Mouse (Mus musculus): Measurements from ENCODE around the gene Rps8. TPM values are rescaled to one million over a fixed set of nuclear protein-coding genes. Genes with fewer than 3 reads are reported as not detected.
A peak's percentile ranks its signal among the peaks of the same experiment; 100 is the strongest.

Rps8 gene
- polyA plus RNA-seq, 1 experiment = 258 TPM

- 29% methylated on average over 6 of the region's 6 CpGs for WGBS
- H3K27me3 ChIP-seq (ENCODE audit: control insufficient read depth, insufficient read depth, low read length) = no peaks in the 10 kb centered on the region
- H3K4me1 ChIP-seq (ENCODE audit: control insufficient read depth, insufficient read depth, insufficient read length, low read length) = no peaks in the 10 kb centered on the region
- peak overlapping the region; percentile 77 for H3K4me3 ChIP-seq (ENCODE audit: low read depth, low read length)
- TF ChIP-seq CTCF (IDR thresholded peaks at IDR 0.05; ENCODE audit: extremely low read depth, insufficient read length, insufficient replicate concordance, low read depth, low read length) (no peak), POLR2A (IDR thresholded peaks at IDR 0.05; ENCODE audit: low read depth, low read length) (no peak)
- peaks cover 32% of the 10 kb centered on the region for H3K36me3 ChIP-seq (ENCODE audit: control insufficient read depth, insufficient read depth, low read length)
- H3K27ac ChIP-seq (ENCODE audit: insufficient read depth, low read depth, low read length) = no peak overlapping the region
Measured at GRCm38 (mm10) chr4:117156372-117156771, 329 bp upstream of the Rps8 start.

DNA sequence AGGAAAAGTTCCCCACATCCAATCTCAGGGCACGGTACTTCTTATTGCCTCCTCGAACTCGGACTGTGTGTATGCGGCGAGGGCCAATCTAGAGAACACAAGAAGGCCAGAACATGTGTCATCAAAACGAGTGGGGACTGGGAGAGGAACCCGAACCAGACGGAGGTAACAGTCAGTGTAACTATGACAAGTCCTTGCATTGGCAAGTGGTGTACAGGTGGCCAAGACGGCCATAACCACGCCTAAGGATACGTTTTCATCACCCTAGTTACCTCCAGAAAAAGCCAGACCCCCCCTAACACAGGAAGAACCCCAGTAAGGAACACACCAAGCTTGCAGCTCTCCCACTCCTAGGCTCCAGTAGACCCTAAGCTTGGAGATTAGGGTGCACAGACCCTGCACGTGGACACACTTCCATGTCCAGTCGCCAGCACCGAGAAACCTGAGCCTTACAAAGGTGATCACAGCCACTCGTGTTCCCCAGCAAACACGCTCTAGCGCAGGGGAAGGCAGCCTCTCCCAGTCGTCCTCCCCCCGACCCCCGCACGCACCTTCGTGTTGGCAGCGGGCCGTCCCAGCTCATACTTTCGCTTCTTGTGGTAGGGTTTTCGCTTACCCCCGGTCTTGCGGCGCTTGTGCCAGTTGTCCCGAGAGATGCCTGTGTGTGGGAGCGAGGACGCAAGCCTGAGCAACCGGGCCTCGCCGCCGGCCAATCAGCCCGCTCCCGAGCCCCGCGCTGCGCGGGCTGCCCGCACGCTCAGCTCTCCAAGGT is 837 bp downstream of the Rps8 start:
- peak overlapping the region; percentile 77 for H3K4me3 ChIP-seq (ENCODE audit: low read depth, low read length)
- H3K4me1 ChIP-seq (ENCODE audit: control insufficient read depth, insufficient read depth, insufficient read length, low read length) = no peaks in the 10 kb centered on the region
- H3K36me3 ChIP-seq (ENCODE audit: control insufficient read depth, insufficient read depth, low read length) = peaks cover 42% of the 10 kb centered on the region
- WGBS = under 1% methylated on average over 44 of the region's 44 CpGs
- peak overlapping the region; percentile 55 for H3K27ac ChIP-seq (ENCODE audit: insufficient read depth, low read depth, low read length)
- H3K27me3 ChIP-seq (ENCODE audit: control insufficient read depth, insufficient read depth, low read length) = no peaks in the 10 kb centered on the region
- TF ChIP-seq CTCF (IDR thresholded peaks at IDR 0.05; ENCODE audit: extremely low read depth, insufficient read length, insufficient replicate concordance, low read depth, low read length) (no peak), POLR2A (IDR thresholded peaks at IDR 0.05; ENCODE audit: low read depth, low read length) (no peak)

GRCm38 (mm10) chr4:117152714-117153113 is 3.3 kb downstream of the Rps8 start:
- no peak overlapping the region for H3K4me3 ChIP-seq (ENCODE audit: low read depth, low read length)
- no peak overlapping the region for H3K27ac ChIP-seq (ENCODE audit: insufficient read depth, low read depth, low read length)
- no peaks in the 10 kb centered on the region for H3K4me1 ChIP-seq (ENCODE audit: control insufficient read depth, insufficient read depth, insufficient read length, low read length)
- H3K27me3 ChIP-seq (ENCODE audit: control insufficient read depth, insufficient read depth, low read length) = no peaks in the 10 kb centered on the region
- H3K36me3 ChIP-seq (ENCODE audit: control insufficient read depth, insufficient read depth, low read length) = peaks cover 40% of the 10 kb centered on the region
- TF ChIP-seq POLR2A (IDR thresholded peaks at IDR 0.05; ENCODE audit: low read depth, low read length) = no peak
- no peak for TF ChIP-seq CTCF (IDR thresholded peaks at IDR 0.05; ENCODE audit: extremely low read depth, insufficient read length, insufficient replicate concordance, low read depth, low read length)
- 31% methylated on average over 5 of the region's 5 CpGs for WGBS

- H3K4me3 ChIP-seq (ENCODE audit: low read depth, low read length) = no peak overlapping the region
- H3K36me3 ChIP-seq (ENCODE audit: control insufficient read depth, insufficient read depth, low read length) = peaks cover 40% of the 10 kb centered on the region
- 63% methylated on average over 1 of the region's 1 CpGs for WGBS
- no peaks in the 10 kb centered on the region for H3K4me1 ChIP-seq (ENCODE audit: control insufficient read depth, insufficient read depth, insufficient read length, low read length)
- TF ChIP-seq POLR2A (IDR thresholded peaks at IDR 0.05; ENCODE audit: low read depth, low read length) = no peak
- TF ChIP-seq CTCF (IDR thresholded peaks at IDR 0.05; ENCODE audit: extremely low read depth, insufficient read length, insufficient replicate concordance, low read depth, low read length) = no peak
- no peaks in the 10 kb centered on the region for H3K27me3 ChIP-seq (ENCODE audit: control insufficient read depth, insufficient read depth, low read length)
- no peak overlapping the region for H3K27ac ChIP-seq (ENCODE audit: insufficient read depth, low read depth, low read length)
Measured at GRCm38 (mm10) chr4:117151416-117151815, 4.6 kb downstream of the Rps8 start.

DNA sequence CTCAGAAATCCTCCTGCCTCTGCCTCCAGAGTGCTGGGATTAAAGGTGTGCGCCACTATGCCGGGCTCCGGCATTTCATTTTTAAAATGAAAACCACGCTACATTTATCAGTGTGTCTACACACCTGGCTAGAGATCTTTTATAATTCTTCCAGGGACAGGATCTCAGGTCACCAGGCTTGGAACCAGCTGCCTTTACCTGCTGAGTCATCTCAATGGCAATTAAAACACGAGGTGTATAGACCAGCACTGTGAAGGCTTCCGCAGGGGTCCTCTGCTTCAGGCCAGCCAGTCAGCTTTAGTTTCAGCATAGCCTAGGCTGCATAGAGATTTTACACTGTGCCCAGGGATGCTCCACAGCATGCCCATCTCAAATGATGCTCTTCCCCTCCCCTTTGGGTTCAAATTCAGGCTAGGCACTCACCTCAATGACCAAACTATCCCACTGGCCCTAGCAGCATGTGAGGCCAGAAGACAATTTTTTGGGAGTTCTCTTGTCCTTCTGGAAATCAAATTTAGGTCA is 5.8 kb downstream of the Rps8 start:
- 76% methylated on average over 6 of the region's 6 CpGs for WGBS
- H3K27me3 ChIP-seq (ENCODE audit: control insufficient read depth, insufficient read depth, low read length) = no peaks in the 10 kb centered on the region
- no peaks in the 10 kb centered on the region for H3K4me1 ChIP-seq (ENCODE audit: control insufficient read depth, insufficient read depth, insufficient read length, low read length)
- no peak for TF ChIP-seq POLR2A (IDR thresholded peaks at IDR 0.05; ENCODE audit: low read depth, low read length)
- TF ChIP-seq CTCF (IDR thresholded peaks at IDR 0.05; ENCODE audit: extremely low read depth, insufficient read length, insufficient replicate concordance, low read depth, low read length) = no peak
- no peak overlapping the region for H3K27ac ChIP-seq (ENCODE audit: insufficient read depth, low read depth, low read length)
- H3K4me3 ChIP-seq (ENCODE audit: low read depth, low read length) = no peak overlapping the region
- peaks cover 40% of the 10 kb centered on the region for H3K36me3 ChIP-seq (ENCODE audit: control insufficient read depth, insufficient read depth, low read length)

GRCm38 (mm10) chr4:117149291-117150211 is 6.5 kb downstream of the Rps8 start:
- no peak overlapping the region for H3K4me3 ChIP-seq (ENCODE audit: low read depth, low read length)
- H3K4me1 ChIP-seq (ENCODE audit: control insufficient read depth, insufficient read depth, insufficient read length, low read length) = no peaks in the 10 kb centered on the region
- H3K36me3 ChIP-seq (ENCODE audit: control insufficient read depth, insufficient read depth, low read length) = peaks cover 37% of the 10 kb centered on the region
- 72% methylated on average over 6 of the region's 6 CpGs for WGBS
- no peaks in the 10 kb centered on the region for H3K27me3 ChIP-seq (ENCODE audit: control insufficient read depth, insufficient read depth, low read length)
- TF ChIP-seq POLR2A (IDR thresholded peaks at IDR 0.05; ENCODE audit: low read depth, low read length) (no peak), CTCF (IDR thresholded peaks at IDR 0.05; ENCODE audit: extremely low read depth, insufficient read length, insufficient replicate concordance, low read depth, low read length) (no peak)
- no peak overlapping the region for H3K27ac ChIP-seq (ENCODE audit: insufficient read depth, low read depth, low read length)

GRCm38 (mm10) chr4:117148815-117149214 is 7.2 kb downstream of the Rps8 start:
- TF ChIP-seq POLR2A (IDR thresholded peaks at IDR 0.05; ENCODE audit: low read depth, low read length) (no peak), CTCF (IDR thresholded peaks at IDR 0.05; ENCODE audit: extremely low read depth, insufficient read length, insufficient replicate concordance, low read depth, low read length) (no peak)
- Histone ChIP-seq H3K27me3 (ENCODE audit: control insufficient read depth, insufficient read depth, low read length) (no peaks in the 10 kb centered on the region), H3K27ac (ENCODE audit: insufficient read depth, low read depth, low read length) (no peak overlapping the region), H3K36me3 (ENCODE audit: control insufficient read depth, insufficient read depth, low read length) (peaks cover 31% of the 10 kb centered on the region), H3K4me1 (ENCODE audit: control insufficient read depth, insufficient read depth, insufficient read length, low read length) (no peaks in the 10 kb centered on the region), H3K4me3 (ENCODE audit: low read depth, low read length) (no peak overlapping the region)
- 77% methylated on average over 24 of the region's 24 CpGs for WGBS
